Mouse (Mus musculus): ENCODE measurements around the gene Gc. TPM values are rescaled to one million over a fixed set of nuclear protein-coding genes. Genes with fewer than 3 reads are reported as not detected.

Gene Gc
- total and polyA plus RNA-seq, 2 experiments from 2014 or later: 0.53 TPM; not detected in 1

GRCm38 (mm10) chr5:89449325-89449724, 8.4 kb downstream of the Gc start:
- Histone ChIP-seq H3K9me3 (replicated peaks; ENCODE audit: control insufficient read depth, low read length) (no peaks in the 10 kb centered on the region), H3K36me3 (replicated peaks; ENCODE audit: control insufficient read depth, insufficient read depth, low read length) (no peaks in the 10 kb centered on the region), H3K4me1 (ENCODE audit: control insufficient read depth, insufficient read depth) (no peaks in the 10 kb centered on the region), H3K4me3 (ENCODE audit: low read depth, low read length) (no peak overlapping the region), H3K9ac (replicated peaks; ENCODE audit: low read depth, low read length) (no peak overlapping the region), H3K4me2 (ENCODE audit: low read depth, low read length) (no peak overlapping the region), H3K27ac (ENCODE audit: low read depth) (no peak overlapping the region), H3K27me3 (ENCODE audit: control insufficient read depth, insufficient read depth, low read length) (no peaks in the 10 kb centered on the region)
- 85% methylated on average over 9 of the region's 9 CpGs for whole genome bisulfite sequencing
- DNase-seq (ENCODE audit: low spot score): no peak
- ATAC-seq (ENCODE audit: insufficient read depth, low read depth): no peak
- no peak for TF ChIP-seq CTCF (IDR thresholded peaks at IDR 0.05; ENCODE audit: low read depth)
- no peak for TF ChIP-seq EP300 (IDR thresholded peaks at IDR 0.05; ENCODE audit: low read depth)

GRCm38 (mm10) chr5:89447978-89448377, 9.7 kb downstream of the Gc start:
- DNase-seq (ENCODE audit: low spot score) (no peak), ATAC-seq (ENCODE audit: insufficient read depth, low read depth) (no peak)
- Histone ChIP-seq H3K9me3 (replicated peaks; ENCODE audit: control insufficient read depth, low read length) (no peaks in the 10 kb centered on the region), H3K27me3 (ENCODE audit: control insufficient read depth, insufficient read depth, low read length) (no peaks in the 10 kb centered on the region), H3K4me1 (ENCODE audit: control insufficient read depth, insufficient read depth) (no peaks in the 10 kb centered on the region), H3K9ac (replicated peaks; ENCODE audit: low read depth, low read length) (no peak overlapping the region), H3K4me2 (ENCODE audit: low read depth, low read length) (no peak overlapping the region), H3K27ac (ENCODE audit: low read depth) (no peak overlapping the region), H3K4me3 (ENCODE audit: low read depth, low read length) (no peak overlapping the region), H3K36me3 (replicated peaks; ENCODE audit: control insufficient read depth, insufficient read depth, low read length) (no peaks in the 10 kb centered on the region)
- no peak for TF ChIP-seq EP300 (IDR thresholded peaks at IDR 0.05; ENCODE audit: low read depth)
- TF ChIP-seq CTCF (IDR thresholded peaks at IDR 0.05; ENCODE audit: low read depth): no peak
- WGBS: 52% methylated on average over 7 of the region's 7 CpGs

GRCm38 (mm10) chr5:89444360-89444759, 13.3 kb downstream of the Gc start:
- TF ChIP-seq EP300 (IDR thresholded peaks at IDR 0.05; ENCODE audit: low read depth): no peak
- TF ChIP-seq CTCF (IDR thresholded peaks at IDR 0.05; ENCODE audit: low read depth): 0 out of 2 replicates have a peak, but pooled peaks have one; percentile 19
- no peak overlapping the region for H3K9ac ChIP-seq (replicated peaks; ENCODE audit: low read depth, low read length)
- ATAC-seq (ENCODE audit: insufficient read depth, low read depth) (no peak), DNase-seq (ENCODE audit: low spot score) (no peak)
- no peaks in the 10 kb centered on the region for H3K9me3 ChIP-seq (replicated peaks; ENCODE audit: control insufficient read depth, low read length)
- no peaks in the 10 kb centered on the region for H3K36me3 ChIP-seq (replicated peaks; ENCODE audit: control insufficient read depth, insufficient read depth, low read length)
- no peaks in the 10 kb centered on the region for H3K4me1 ChIP-seq (ENCODE audit: control insufficient read depth, insufficient read depth)
- no peaks in the 10 kb centered on the region for H3K27me3 ChIP-seq (ENCODE audit: control insufficient read depth, insufficient read depth, low read length)
- H3K27ac ChIP-seq (ENCODE audit: low read depth): no peak overlapping the region
- no peak overlapping the region for H3K4me3 ChIP-seq (ENCODE audit: low read depth, low read length)
- 85% methylated on average over 4 of the region's 4 CpGs for WGBS
- H3K4me2 ChIP-seq (ENCODE audit: low read depth, low read length): no peak overlapping the region

- H3K4me2 ChIP-seq (ENCODE audit: low read depth, low read length): no peak overlapping the region
- no peak overlapping the region for H3K4me3 ChIP-seq (ENCODE audit: low read depth, low read length)
- H3K36me3 ChIP-seq (replicated peaks; ENCODE audit: control insufficient read depth, insufficient read depth, low read length): no peaks in the 10 kb centered on the region
- ATAC-seq (ENCODE audit: insufficient read depth, low read depth) (no peak), DNase-seq (ENCODE audit: low spot score) (no peak)
- no peaks in the 10 kb centered on the region for H3K4me1 ChIP-seq (ENCODE audit: control insufficient read depth, insufficient read depth)
- H3K27ac ChIP-seq (ENCODE audit: low read depth): no peak overlapping the region
- H3K27me3 ChIP-seq (ENCODE audit: control insufficient read depth, insufficient read depth, low read length): no peaks in the 10 kb centered on the region
- H3K9ac ChIP-seq (replicated peaks; ENCODE audit: low read depth, low read length): no peak overlapping the region
- TF ChIP-seq CTCF (IDR thresholded peaks at IDR 0.05; ENCODE audit: low read depth) (no peak), EP300 (IDR thresholded peaks at IDR 0.05; ENCODE audit: low read depth) (no peak)
- WGBS: 47% methylated on average over 1 of the region's 1 CpGs
- no peaks in the 10 kb centered on the region for H3K9me3 ChIP-seq (replicated peaks; ENCODE audit: control insufficient read depth, low read length)
Observed at GRCm38 (mm10) chr5:89411536-89411935, 46.2 kb downstream of the Gc start.

- Histone ChIP-seq H3K36me3 (replicated peaks; ENCODE audit: control insufficient read depth, insufficient read depth, low read length) (no peaks in the 10 kb centered on the region), H3K27ac (ENCODE audit: low read depth) (no peak overlapping the region), H3K4me1 (ENCODE audit: control insufficient read depth, insufficient read depth) (no peaks in the 10 kb centered on the region), H3K9me3 (replicated peaks; ENCODE audit: control insufficient read depth, low read length) (no peaks in the 10 kb centered on the region), H3K4me2 (ENCODE audit: low read depth, low read length) (no peak overlapping the region), H3K4me3 (ENCODE audit: low read depth, low read length) (no peak overlapping the region), H3K9ac (replicated peaks; ENCODE audit: low read depth, low read length) (no peak overlapping the region), H3K27me3 (ENCODE audit: control insufficient read depth, insufficient read depth, low read length) (no peaks in the 10 kb centered on the region)
- TF ChIP-seq CTCF (IDR thresholded peaks at IDR 0.05; ENCODE audit: low read depth) (no peak), EP300 (IDR thresholded peaks at IDR 0.05; ENCODE audit: low read depth) (no peak)
- DNase-seq (ENCODE audit: low spot score) (no peak), ATAC-seq (ENCODE audit: insufficient read depth, low read depth) (no peak)
Observed at GRCm38 (mm10) chr5:89407376-89408082, 50.2 kb downstream of the Gc start.

- no peaks in the 10 kb centered on the region for H3K9me3 ChIP-seq (replicated peaks; ENCODE audit: control insufficient read depth, low read length)
- H3K36me3 ChIP-seq (replicated peaks; ENCODE audit: control insufficient read depth, insufficient read depth, low read length): no peaks in the 10 kb centered on the region
- WGBS: 72% methylated on average over 1 of the region's 1 CpGs
- H3K9ac ChIP-seq (replicated peaks; ENCODE audit: low read depth, low read length): no peak overlapping the region
- no peak for DNase-seq (ENCODE audit: low spot score)
- no peak overlapping the region for H3K27ac ChIP-seq (ENCODE audit: low read depth)
- no peaks in the 10 kb centered on the region for H3K27me3 ChIP-seq (ENCODE audit: control insufficient read depth, insufficient read depth, low read length)
- ATAC-seq (ENCODE audit: insufficient read depth, low read depth): no peak
- no peak overlapping the region for H3K4me3 ChIP-seq (ENCODE audit: low read depth, low read length)
- no peak overlapping the region for H3K4me2 ChIP-seq (ENCODE audit: low read depth, low read length)
- TF ChIP-seq EP300 (IDR thresholded peaks at IDR 0.05; ENCODE audit: low read depth): no peak
- no peak for TF ChIP-seq CTCF (IDR thresholded peaks at IDR 0.05; ENCODE audit: low read depth)
- H3K4me1 ChIP-seq (ENCODE audit: control insufficient read depth, insufficient read depth): no peaks in the 10 kb centered on the region
Observed at GRCm38 (mm10) chr5:89405132-89405531, 52.6 kb downstream of the Gc start.
